Mouse (Mus musculus) neural tube, embryonic 13.5 days (tissue): Measurements from ENCODE around the gene Tpte. TPM values are rescaled to one million over a fixed set of nuclear protein-coding genes. Genes with fewer than 3 reads are reported as not detected.

Source experiments
- ATAC-seq: fragments of 200-750 bp; cut with Nextera tagmentation; 2 replicates; pipeline ENCODE4 v1.8.0; 2017; ENCODE audit warnings: low read depth, mild to moderate bottlenecking, moderate TSS enrichment, moderate library complexity
- H3K27ac ChIP-seq: fragments of 300-500 bp; sonication (generic); replicated peaks from 2 replicates; pipeline ENCODE4 v1.5.1; 2015; ENCODE audit warnings: moderate library complexity, mild to moderate bottlenecking, inconsistent platforms
- H3K27me3 ChIP-seq: fragments of 300-500 bp; sonication (generic); 2 replicates; pipeline ENCODE4 v1.6.1; 2015; ENCODE audit warnings: mild to moderate bottlenecking, inconsistent platforms
- H3K36me3 ChIP-seq: fragments of 300-500 bp; sonication (generic); 2 replicates; pipeline ENCODE4 v1.6.1; 2015; ENCODE audit warnings: mild to moderate bottlenecking, inconsistent platforms
- H3K4me1 ChIP-seq: fragments of 300-500 bp; sonication (generic); replicated peaks from 2 replicates; pipeline ENCODE4 v1.6.1; 2015; ENCODE audit warnings: inconsistent platforms
- H3K4me2 ChIP-seq: fragments of 300-500 bp; sonication (generic); 2 replicates; pipeline ENCODE4 v1.6.1; 2015; ENCODE audit warnings: inconsistent platforms, mild to moderate bottlenecking, moderate library complexity
- H3K4me3 ChIP-seq: fragments of 300-500 bp; sonication (generic); 2 replicates; pipeline ENCODE4 v1.5.1; 2015; ENCODE audit warnings: mild to moderate bottlenecking, inconsistent platforms
- H3K9ac ChIP-seq: fragments of 300-500 bp; sonication (generic); 2 replicates; pipeline ENCODE4 v1.6.1; 2015; ENCODE audit warnings: moderate library complexity, mild to moderate bottlenecking, inconsistent platforms
- H3K9me3 ChIP-seq: fragments of 300-500 bp; sonication (generic); 2 replicates; pipeline ENCODE4 v1.6.1; 2016; ENCODE audit warnings: inconsistent platforms
- WGBS: fragments of 180-500 bp; shearing (Covaris S2); methylation state at CpG from one replicate; pipeline ENCODE4 v1.1.7; 2015; 5-methylcytosine and 5-hydroxymethylcytosine counted together
- polyA plus RNA-seq: library from polyadenylated mRNA; unstranded; fragments of >200 nt; fragmentation: Nextera tagmentation; extraction: Ambion mirVana; gene quantifications from 2 replicates; pipeline ENCODE4 v1.2.1, GENCODE M21; 2015

Gene Tpte
- polyA plus RNA-seq, 1 experiment from 2014 or later, result not detected

- H3K9ac ChIP-seq, result no peak overlapping the region
- no peaks in the 10 kb centered on the region for H3K9me3 ChIP-seq
- H3K36me3 ChIP-seq, result peaks cover 31% of the 10 kb centered on the region
- WGBS, result 96% methylated on average over 11 of the region's 11 CpGs
- no peaks in the 10 kb centered on the region for H3K4me1 ChIP-seq
- no peak overlapping the region for H3K27ac ChIP-seq
- H3K4me2 ChIP-seq, result no peak overlapping the region
- ATAC-seq, result no peak
- H3K27me3 ChIP-seq, result no peaks in the 10 kb centered on the region
- H3K4me3 ChIP-seq, result no peak overlapping the region
These were observed 97.7 kb downstream of the Tpte start for GRCm38 (mm10) chr8:22380934-22381333.

- no peak for ATAC-seq
- no peak overlapping the region for H3K4me3 ChIP-seq
- H3K27me3 ChIP-seq, result no peaks in the 10 kb centered on the region
- H3K4me1 ChIP-seq, result no peaks in the 10 kb centered on the region
- no peak overlapping the region for H3K27ac ChIP-seq
- no peak overlapping the region for H3K9ac ChIP-seq
- no peak overlapping the region for H3K4me2 ChIP-seq
- 83% methylated on average over 19 of the region's 19 CpGs for WGBS
- peaks cover 35% of the 10 kb centered on the region for H3K36me3 ChIP-seq
- H3K9me3 ChIP-seq, result no peaks in the 10 kb centered on the region
These were observed 99.8 kb downstream of the Tpte start for GRCm38 (mm10) chr8:22382824-22383595.

- no peaks in the 10 kb centered on the region for H3K4me1 ChIP-seq
- H3K27ac ChIP-seq, result no peak overlapping the region
- no peaks in the 10 kb centered on the region for H3K27me3 ChIP-seq
- H3K4me3 ChIP-seq, result no peak overlapping the region
- H3K4me2 ChIP-seq, result no peak overlapping the region
- 90% methylated on average over 6 of the region's 6 CpGs for WGBS
- no peak for ATAC-seq
- peaks cover 54% of the 10 kb centered on the region for H3K36me3 ChIP-seq
- H3K9ac ChIP-seq, result no peak overlapping the region
- no peaks in the 10 kb centered on the region for H3K9me3 ChIP-seq
These were observed 101.9 kb downstream of the Tpte start for GRCm38 (mm10) chr8:22385158-22385557.

GRCm38 (mm10) chr8:22389874-22390273 lies 106.6 kb downstream of the Tpte start:
- H3K9me3 ChIP-seq, result no peaks in the 10 kb centered on the region
- no peak for ATAC-seq
- H3K9ac ChIP-seq, result no peak overlapping the region
- no peak overlapping the region for H3K4me3 ChIP-seq
- H3K4me1 ChIP-seq, result no peaks in the 10 kb centered on the region
- H3K27me3 ChIP-seq, result no peaks in the 10 kb centered on the region
- H3K27ac ChIP-seq, result no peak overlapping the region
- H3K36me3 ChIP-seq, result peaks cover 39% of the 10 kb centered on the region
- 82% methylated on average over 10 of the region's 10 CpGs for WGBS
- no peak overlapping the region for H3K4me2 ChIP-seq

- Histone ChIP-seq H3K4me3 (no peak overlapping the region), H3K9me3 (no peaks in the 10 kb centered on the region), H3K36me3 (peaks cover 39% of the 10 kb centered on the region), H3K4me2 (no peak overlapping the region), H3K9ac (no peak overlapping the region), H3K27me3 (no peaks in the 10 kb centered on the region), H3K27ac (no peak overlapping the region), H3K4me1 (no peaks in the 10 kb centered on the region)
- WGBS, result 91% methylated on average over 8 of the region's 8 CpGs
- ATAC-seq, result no peak
These were observed 107.7 kb downstream of the Tpte start for GRCm38 (mm10) chr8:22390766-22391463.

GRCm38 (mm10) chr8:22394471-22394870 lies 111.2 kb downstream of the Tpte start:
- Histone ChIP-seq H3K4me3 (no peak overlapping the region), H3K27ac (no peak overlapping the region), H3K4me1 (peaks cover 16% of the 10 kb centered on the region), H3K9me3 (no peaks in the 10 kb centered on the region), H3K4me2 (no peak overlapping the region), H3K9ac (no peak overlapping the region), H3K27me3 (no peaks in the 10 kb centered on the region), H3K36me3 (0 out of 2 replicates have a peak, but pooled peaks cover 15% of the 10 kb centered on the region)
- 85% methylated on average over 4 of the region's 4 CpGs for WGBS
- no peak for ATAC-seq

GRCm38 (mm10) chr8:22395256-22395655 lies 112.0 kb downstream of the Tpte start:
- peaks cover 16% of the 10 kb centered on the region for H3K4me1 ChIP-seq
- H3K9ac ChIP-seq, result no peak overlapping the region
- no peaks in the 10 kb centered on the region for H3K27me3 ChIP-seq
- H3K9me3 ChIP-seq, result no peaks in the 10 kb centered on the region
- H3K4me3 ChIP-seq, result no peak overlapping the region
- no peak for ATAC-seq
- 0 out of 2 replicates have a peak, but pooled peaks cover 7% of the 10 kb centered on the region for H3K36me3 ChIP-seq
- no peak overlapping the region for H3K27ac ChIP-seq
- no peak overlapping the region for H3K4me2 ChIP-seq
- WGBS, result 95% methylated on average over 8 of the region's 8 CpGs

- no peaks in the 10 kb centered on the region for H3K27me3 ChIP-seq
- H3K9ac ChIP-seq, result peak overlapping the region; percentile 80
- peak overlapping the region; percentile 78 for H3K4me2 ChIP-seq
- under 1% methylated on average over 13 of the region's 13 CpGs for WGBS
- peaks cover 16% of the 10 kb centered on the region for H3K4me1 ChIP-seq
- no peaks in the 10 kb centered on the region for H3K9me3 ChIP-seq
- peak; percentile 84; the same call in 1 of the 2 replicates for ATAC-seq
- peak overlapping the region; percentile 81 for H3K27ac ChIP-seq
- H3K4me3 ChIP-seq, result peak overlapping the region; percentile 72
- H3K36me3 ChIP-seq, result no peaks in the 10 kb centered on the region
These were observed 114.5 kb downstream of the Tpte start for GRCm38 (mm10) chr8:22397811-22398141.

- no peaks in the 10 kb centered on the region for H3K9me3 ChIP-seq
- peaks cover 16% of the 10 kb centered on the region for H3K4me1 ChIP-seq
- WGBS, result under 1% methylated on average over 57 of the region's 77 CpGs
- H3K27me3 ChIP-seq, result no peaks in the 10 kb centered on the region
- H3K9ac ChIP-seq, result peak within 1 kb of the TSS; percentile 80
- peak; percentile 95 for ATAC-seq
- peak within 1 kb of the TSS; percentile 81 for H3K27ac ChIP-seq
- no peaks in the 10 kb centered on the region for H3K36me3 ChIP-seq
- peak within 1 kb of the TSS; percentile 72 for H3K4me3 ChIP-seq
- peak within 1 kb of the TSS; percentile 78 for H3K4me2 ChIP-seq
These were observed 115.1 kb downstream of the Tpte start, which contains the start of gene Slc25a15 for GRCm38 (mm10) chr8:22398142-22398951. TSS of gene Slc25a15 (minus strand) at chr8:22398597.

GRCm38 (mm10) chr8:22399285-22399880 lies 116.1 kb downstream of the Tpte start:
- 93% methylated on average over 8 of the region's 8 CpGs for WGBS
- Histone ChIP-seq H3K9ac (peak overlapping the region; percentile 80), H3K36me3 (no peaks in the 10 kb centered on the region), H3K4me2 (peak overlapping the region; percentile 78), H3K27me3 (no peaks in the 10 kb centered on the region), H3K4me3 (peak overlapping the region; percentile 72), H3K27ac (no peak overlapping the region), H3K4me1 (peaks cover 16% of the 10 kb centered on the region), H3K9me3 (no peaks in the 10 kb centered on the region)
- no peak for ATAC-seq

GRCm38 (mm10) chr8:22400593-22400992 lies 117.4 kb downstream of the Tpte start:
- WGBS, result 81% methylated on average over 4 of the region's 4 CpGs
- H3K36me3 ChIP-seq, result no peaks in the 10 kb centered on the region
- H3K4me2 ChIP-seq, result no peak overlapping the region
- ATAC-seq, result no peak
- H3K27ac ChIP-seq, result no peak overlapping the region
- H3K9ac ChIP-seq, result no peak overlapping the region
- peaks cover 16% of the 10 kb centered on the region for H3K4me1 ChIP-seq
- no peaks in the 10 kb centered on the region for H3K27me3 ChIP-seq
- H3K4me3 ChIP-seq, result no peak overlapping the region
- no peaks in the 10 kb centered on the region for H3K9me3 ChIP-seq
